Mouse (Mus musculus) CH12.LX (cell line): ENCODE measurements around the gene Foxc2.

Experiments used
- CTCF ChIP-seq, 2 experiments: IDR thresholded peaks in 1 of 2; conservative IDR thresholded peaks in 1 of 2; 2 replicates each; pipeline ENCODE4 v1.5.1; 2011 to 2012; ENCODE audit warnings: low read depth in 2 of 2, low read length in 2 of 2, improper control_type of control experiment in 1 of 2, inconsistent platforms in 1 of 2, mild to moderate bottlenecking in 1 of 2, moderate library complexity in 1 of 2
- ELF1 ChIP-seq: IDR thresholded peaks from 2 replicates; pipeline ENCODE4 v1.6.1; 2014; ENCODE audit warnings: low read depth, mild to moderate bottlenecking, inconsistent platforms, low read length, improper control_type of control experiment
- HCFC1 ChIP-seq: IDR thresholded peaks from 2 replicates; pipeline ENCODE4 v1.6.1; 2012; ENCODE audit warnings: low read depth, mild to moderate bottlenecking, inconsistent platforms, low read length, improper control_type of control experiment
- MAZ ChIP-seq: IDR thresholded peaks from 2 replicates; pipeline ENCODE4 v1.6.1; 2012; ENCODE audit warnings: low read depth, mild to moderate bottlenecking, inconsistent platforms, low read length, improper control_type of control experiment, moderate library complexity
- POLR2A ChIP-seq: IDR thresholded peaks from 2 replicates; pipeline ENCODE4 v1.6.1; 2011; ENCODE audit warnings: low read depth, mild to moderate bottlenecking, improper control_type of control experiment, low read length
- SMC3 ChIP-seq: IDR thresholded peaks from 2 replicates; pipeline ENCODE4 v1.6.1; 2011; ENCODE audit warnings: low read depth, low read length, improper control_type of control experiment
- TCF12 ChIP-seq: IDR thresholded peaks from 2 replicates; pipeline ENCODE4 v1.6.1; 2014; ENCODE audit warnings: low read depth, mild to moderate bottlenecking, inconsistent platforms, low read length, improper control_type of control experiment
- ZNF384 ChIP-seq: IDR thresholded peaks from 2 replicates; pipeline ENCODE4 v1.6.1; 2012; ENCODE audit warnings: low read depth, low read length, improper control_type of control experiment, inconsistent platforms

GRCm38 (mm10) chr8:121111145-121111907 is 4.6 kb upstream of the Foxc2 start:
- TF ChIP-seq CTCF (conservative IDR thresholded peaks at IDR 0.05 in 1 of 2, IDR thresholded peaks at IDR 0.05 in 1 of 2; ENCODE audit: low read depth in 2 of 2, low read length in 2 of 2): no peak
- no peak for TF ChIP-seq SMC3
- TF ChIP-seq ZNF384: no peak
- TF ChIP-seq ELF1: no peak
- TF ChIP-seq MAZ: no peak
- TF ChIP-seq TCF12: no peak
- TF ChIP-seq POLR2A: no peak
- no peak for TF ChIP-seq HCFC1
